Mouse (Mus musculus) lung, postnatal 25 days (tissue): ENCODE data around the gene Kcna2.

Source experiments
- DNase-seq: peaks from one replicate; pipeline ENCODE4 v3.0.0; 2022; ENCODE audit warnings: low spot score

Kcna2 gene

DNA sequence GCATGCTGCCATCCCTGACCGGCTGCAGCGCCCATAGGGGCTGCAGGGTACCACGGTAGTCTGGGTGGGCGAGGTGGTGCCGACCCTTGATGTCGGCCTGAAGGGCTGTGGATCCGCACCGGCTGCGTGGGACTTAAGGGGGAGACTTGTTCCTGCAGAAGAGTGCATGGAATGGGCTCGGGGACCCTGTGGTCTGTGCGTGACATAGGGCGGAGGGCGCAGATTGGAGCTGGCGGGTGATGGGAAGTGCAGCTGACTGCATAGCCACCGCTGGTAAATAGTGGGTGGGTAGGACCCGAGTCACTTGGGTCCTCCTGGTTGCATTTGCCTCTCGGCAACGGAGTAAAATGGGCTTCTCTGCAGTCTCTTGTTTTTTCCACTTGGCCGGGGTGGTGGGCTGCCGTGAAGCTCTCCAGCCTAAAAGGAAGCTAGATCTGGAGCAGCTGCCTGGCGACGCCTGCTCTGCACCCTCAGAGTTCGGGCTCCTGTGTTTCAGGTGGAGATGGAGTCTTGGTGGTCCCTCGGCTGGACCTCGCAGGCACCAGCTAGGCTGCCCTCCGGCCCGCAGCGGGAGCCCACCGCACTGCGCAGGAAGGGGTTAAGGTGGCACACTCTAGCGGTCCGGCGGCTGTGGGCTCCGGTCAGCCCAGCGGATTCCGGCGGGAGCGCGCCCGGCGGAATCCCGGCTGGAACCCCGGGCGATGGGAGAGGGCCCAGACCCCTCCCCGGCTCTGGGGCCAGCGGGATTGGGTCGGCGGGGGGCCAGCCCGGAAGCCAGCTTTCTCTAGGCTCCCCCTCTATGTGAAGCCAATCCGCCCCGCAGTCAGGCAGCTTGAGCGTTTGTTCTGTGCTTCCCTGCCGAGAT is 1.1 kb downstream of the Kcna2 start:
- DNase-seq = peak; percentile 20

DNA sequence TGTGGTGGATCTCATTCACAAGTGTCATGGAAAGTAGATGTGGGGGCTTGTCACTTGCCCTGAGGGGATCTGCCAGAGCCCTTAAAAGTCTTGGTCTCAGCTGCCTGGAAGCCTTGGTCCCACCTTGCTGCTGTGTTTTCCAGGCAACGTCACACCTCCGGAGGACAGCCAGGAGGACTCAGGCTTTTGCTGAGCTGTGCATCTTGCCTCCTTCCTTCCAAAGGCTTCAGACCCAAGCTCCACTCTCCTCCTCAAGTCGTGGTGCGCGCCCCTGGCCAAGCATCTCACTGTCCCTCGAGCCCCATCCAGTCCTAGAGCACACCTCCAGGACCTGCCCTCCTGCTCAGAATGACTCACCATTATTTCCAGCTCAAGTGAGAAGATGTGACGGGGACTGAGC is 2.1 kb downstream of the Kcna2 start:
- no peak for DNase-seq

DNA sequence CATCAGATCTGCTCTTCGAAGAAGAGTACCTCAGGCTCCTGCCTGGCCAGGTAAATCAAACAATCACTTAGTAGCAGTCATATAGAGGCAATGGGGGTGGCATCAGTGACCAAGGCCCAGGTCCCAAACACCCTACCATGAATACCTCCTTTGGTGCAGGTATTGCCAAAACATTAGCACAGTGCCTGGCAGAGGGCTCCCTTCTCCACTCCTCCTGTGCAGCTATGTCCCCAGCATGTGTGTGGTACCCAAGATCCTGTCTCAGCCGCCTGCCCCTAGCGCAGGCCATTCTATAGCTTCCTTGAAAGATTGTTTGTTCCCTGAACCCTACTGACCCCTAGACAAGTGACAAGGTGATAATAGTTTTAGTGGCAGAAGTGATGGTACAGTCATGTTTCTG is 2.5 kb downstream of the Kcna2 start:
- no peak for DNase-seq

DNA sequence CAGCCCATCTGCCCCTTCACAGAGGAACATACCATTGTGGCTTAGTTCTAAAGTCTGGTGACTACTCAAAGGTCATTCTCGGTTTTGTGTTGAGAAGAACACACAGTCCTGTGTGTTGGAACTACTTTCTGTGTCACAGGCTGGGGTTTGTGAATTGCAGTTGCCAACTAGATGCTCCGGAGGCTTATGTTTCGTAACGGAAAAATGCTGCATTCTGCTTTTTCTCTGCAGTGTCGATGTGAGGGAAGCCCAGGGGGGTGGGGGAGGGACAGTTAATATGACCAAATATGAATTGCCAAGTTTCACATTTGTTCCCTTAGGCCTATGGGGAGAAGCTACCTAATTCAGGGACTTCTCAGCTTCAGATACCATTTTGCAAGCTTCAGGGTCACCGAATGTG is 5.0 kb downstream of the Kcna2 start:
- DNase-seq = no peak

DNA sequence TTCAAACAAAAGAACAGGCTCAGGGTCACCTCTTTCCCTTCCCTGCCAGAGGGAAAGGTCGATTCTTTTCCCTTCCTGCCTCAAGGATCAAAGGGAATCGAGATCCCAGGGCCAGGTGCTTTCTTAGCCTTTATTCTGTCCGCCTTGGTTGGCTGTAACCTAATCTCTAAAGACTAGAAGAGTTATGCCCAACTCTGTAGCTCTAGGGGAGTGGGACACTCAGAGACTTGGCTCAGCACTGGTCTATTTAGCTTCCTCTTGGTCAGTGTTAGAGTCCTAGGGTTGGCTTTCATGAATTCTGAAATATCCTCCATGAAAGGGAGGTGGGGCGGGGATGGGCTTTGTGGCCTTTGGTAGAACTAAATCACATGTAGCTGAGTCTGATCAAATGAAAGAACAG is 11.6 kb downstream of the Kcna2 start:
- DNase-seq = no peak

DNA sequence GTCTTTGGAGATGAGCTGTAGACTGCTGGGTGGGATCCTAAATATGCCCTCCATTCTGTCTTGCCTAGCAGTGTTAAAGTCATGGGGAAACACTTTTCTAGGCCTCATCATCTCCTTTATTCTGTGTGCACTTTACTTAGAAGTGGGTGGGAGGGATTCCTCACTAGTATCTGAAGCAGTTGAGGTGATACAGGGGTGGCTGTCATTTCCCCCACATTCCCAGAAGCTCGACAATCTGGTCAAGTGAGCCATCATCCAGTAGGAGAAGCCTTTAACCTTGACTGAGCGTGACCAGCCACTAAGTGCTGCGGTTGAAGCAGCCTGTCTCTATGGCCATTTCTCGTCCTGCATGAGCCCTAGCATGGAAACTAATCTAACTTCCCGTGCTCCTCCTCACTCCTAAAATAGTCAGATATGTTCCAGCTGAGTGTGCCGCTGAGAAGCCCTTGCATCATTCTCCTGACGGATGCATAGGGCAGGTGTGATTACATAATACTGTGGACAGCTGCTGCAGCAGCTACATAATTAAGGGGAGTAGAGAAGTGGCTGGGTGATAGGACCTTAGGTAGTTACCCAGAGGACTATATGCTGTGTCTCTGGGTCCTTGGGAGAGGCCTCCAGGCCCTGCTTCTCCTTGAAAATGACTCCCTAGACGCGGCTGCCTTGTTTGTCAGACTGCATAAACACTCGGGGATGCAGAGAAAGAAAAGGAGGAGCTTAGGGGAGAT is 12.2 kb downstream of the Kcna2 start:
- DNase-seq = no peak

DNA sequence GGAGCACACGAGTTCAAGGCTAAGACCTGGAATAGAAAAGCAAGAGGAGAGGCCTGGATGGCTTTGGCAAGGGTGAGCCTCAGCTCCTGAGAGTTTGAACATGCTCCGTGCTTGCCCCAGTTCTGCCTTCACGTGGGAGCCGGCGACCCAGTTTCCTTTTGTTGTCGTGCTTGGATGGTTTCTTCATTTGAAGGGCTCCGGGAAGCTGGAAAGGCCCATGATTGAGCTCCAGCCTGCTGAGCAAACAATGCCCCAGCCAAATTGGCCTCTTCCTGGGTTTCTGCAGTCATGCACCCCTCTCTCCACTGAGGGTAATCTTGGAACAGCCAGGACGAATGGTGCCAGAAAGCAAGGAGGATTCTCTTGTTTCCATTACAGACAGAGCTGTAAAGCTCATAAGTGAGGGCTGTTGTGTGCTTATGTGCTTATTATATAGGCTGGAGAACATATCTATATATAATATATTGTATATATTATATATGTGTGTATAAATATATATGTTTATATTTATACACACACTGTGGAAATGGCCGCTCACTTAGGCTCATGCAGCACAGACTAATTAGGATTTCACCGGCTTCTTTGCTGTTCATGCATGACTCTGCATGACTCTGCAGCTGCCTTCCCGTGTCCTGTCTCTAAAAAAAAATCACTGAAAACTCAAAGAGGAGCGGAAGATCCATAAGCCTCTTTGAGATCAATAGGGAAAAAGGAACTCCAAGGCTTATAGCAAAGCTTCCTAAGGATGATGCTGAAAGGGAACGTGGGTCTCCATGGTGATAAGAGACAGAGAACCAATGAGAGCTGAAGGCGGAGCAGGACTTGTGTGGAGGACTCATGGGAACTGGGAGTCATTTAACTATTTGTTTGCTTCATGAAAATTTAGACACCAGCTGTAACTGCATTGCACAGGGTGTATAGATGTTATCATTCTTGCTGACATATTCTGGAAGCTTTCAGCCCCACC is 13.1 kb downstream of the Kcna2 start:
- DNase-seq = peak; percentile 8

DNA sequence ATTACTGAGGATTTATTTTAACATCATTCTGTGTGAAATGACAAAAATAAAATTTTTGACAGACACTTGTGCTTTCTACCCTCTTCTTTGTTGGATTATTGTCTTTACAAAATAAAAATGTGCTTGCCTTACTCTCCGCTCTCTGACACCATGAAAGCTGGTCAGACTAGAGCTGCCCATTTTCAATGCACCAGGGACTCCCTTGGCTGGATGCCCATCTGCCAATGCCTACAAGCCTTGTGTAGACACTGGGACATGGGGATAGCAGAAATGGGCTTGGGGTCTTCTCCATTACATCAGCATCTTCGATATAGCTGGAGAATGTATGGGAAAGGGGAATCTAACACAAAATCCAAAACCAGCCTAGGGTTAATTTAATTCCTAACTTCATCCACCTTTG is 14.0 kb downstream of the Kcna2 start:
- no peak for DNase-seq

DNA sequence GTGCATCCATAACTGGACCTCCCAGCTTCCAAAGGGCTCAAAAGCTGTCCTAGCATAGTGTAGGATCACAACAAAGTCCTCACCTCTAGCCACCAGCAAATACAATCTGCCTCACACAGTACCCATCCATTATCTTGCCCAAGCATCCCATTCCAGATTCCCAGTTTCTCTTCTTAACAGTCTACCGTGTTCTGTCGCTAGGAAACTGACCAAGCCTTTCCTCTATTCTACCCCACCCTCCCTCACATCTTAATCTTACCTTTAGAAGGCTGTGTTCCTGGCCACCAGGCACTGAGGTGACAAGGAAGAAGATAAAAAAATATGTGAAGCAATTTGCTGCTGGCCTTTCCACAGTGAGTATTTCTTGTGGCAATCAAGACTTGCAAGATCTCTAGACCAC is 14.8 kb downstream of the Kcna2 start:
- DNase-seq = no peak

DNA sequence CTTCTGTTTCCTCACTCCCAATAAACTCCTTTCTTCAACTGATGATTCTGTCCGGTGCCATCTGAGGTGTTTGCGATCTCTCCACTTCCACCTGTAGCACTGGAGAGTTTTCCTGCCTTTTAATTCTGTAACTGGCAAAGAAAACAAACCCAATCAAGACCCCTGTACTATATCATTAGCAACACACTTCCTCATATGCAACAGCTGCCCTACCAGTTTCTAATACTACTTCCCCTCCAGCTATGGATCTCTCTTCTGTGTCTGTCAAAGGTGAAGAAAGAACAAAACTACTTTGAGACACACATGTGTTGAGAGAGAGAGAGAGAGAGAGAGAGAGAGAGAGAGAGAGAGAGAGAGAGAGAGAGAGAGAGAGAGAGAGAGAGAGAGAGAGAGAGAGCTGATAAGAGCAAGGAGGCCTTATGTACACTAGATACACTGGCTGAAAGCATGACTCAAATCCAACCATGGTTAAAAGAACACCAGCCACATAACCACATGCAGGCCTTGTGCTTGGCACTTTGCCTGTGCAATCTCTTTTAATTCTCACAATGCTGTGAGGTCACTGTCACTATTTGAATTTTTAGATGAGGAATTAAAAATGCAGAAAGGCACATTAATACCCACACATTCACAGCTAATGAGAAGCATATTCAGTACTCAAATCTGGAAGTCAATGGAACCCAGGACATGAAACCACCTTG is 19.1 kb downstream of the Kcna2 start:
- no peak for DNase-seq

DNA sequence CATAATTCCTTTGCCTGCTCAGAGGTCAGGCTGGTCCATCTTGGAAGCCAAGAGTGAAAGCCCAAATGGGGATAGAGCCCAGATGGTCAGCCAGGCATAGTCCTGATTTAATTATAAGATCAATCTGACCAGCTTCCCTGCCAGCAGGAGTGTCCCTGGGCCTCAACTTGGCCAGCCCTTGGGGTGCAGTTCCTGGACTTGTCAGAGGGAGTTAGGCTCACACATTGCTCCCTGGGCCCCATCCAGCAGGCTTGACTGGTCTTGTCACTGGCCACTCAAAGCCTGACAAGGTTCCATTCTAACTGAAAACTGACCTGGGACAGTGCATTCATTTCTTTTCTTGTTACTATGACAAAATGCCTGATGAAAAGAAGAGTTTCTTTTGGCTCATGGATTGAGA is 21.4 kb downstream of the Kcna2 start:
- DNase-seq = peak; percentile 58

DNA sequence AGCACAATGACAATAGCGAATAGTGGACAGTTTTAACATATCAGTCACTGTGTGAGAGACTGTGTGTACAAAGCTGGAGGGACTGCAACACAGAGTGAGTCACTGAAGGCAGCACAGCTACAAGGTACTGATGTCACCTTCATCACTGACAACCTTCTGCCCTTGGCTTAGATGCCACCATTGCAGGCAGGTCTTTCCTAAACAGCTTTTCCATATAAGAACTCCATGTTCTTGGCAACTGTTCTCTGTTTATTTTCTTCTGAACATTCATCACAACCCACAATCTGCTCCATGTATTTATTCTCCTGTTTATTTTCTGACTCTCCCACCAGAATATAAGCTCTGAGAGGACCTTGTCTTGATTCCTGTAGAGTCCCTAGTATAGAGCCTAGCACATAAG is 26.7 kb downstream of the Kcna2 start:
- peak; percentile 26 for DNase-seq

DNA sequence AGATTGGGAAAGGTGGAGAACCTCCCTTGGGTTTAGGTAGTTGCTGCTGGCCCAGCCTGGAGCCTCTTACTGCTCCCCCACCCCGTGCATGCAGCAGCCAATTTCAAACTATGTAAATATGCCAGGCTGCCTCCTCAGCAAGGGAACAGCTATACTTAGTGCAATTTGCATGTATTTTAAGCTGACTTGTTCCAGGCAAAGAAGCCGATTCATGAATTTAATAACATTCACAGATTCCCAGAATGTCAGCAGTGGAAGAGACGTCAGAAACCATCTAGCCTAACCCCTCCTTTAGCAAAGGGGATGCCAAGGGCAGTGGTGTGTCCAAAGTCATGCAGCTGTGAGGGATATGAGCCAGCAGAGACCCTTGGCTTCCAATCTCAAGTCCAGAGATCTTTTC is 27.5 kb downstream of the Kcna2 start:
- DNase-seq = peak; percentile 21

DNA sequence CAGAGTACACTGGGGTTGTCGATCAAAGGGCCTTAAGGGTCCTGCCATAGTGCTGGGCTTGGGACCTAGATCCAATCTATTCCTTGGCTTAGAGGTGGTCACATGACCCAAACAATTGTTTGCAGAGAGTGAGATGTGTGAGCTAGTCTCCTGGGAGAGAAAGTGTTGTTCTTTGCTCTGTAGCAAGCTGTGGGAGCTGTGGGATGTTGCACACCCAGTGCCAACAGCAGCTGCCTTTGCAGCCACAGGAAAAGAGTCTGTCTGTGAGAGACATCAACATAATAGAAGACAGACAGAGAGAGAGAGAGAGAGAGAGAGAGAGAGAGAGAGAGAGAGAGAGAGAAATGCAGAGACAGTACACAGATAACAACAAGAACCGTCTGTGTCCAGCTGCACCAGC is 28.3 kb downstream of the Kcna2 start:
- DNase-seq = no peak

DNA sequence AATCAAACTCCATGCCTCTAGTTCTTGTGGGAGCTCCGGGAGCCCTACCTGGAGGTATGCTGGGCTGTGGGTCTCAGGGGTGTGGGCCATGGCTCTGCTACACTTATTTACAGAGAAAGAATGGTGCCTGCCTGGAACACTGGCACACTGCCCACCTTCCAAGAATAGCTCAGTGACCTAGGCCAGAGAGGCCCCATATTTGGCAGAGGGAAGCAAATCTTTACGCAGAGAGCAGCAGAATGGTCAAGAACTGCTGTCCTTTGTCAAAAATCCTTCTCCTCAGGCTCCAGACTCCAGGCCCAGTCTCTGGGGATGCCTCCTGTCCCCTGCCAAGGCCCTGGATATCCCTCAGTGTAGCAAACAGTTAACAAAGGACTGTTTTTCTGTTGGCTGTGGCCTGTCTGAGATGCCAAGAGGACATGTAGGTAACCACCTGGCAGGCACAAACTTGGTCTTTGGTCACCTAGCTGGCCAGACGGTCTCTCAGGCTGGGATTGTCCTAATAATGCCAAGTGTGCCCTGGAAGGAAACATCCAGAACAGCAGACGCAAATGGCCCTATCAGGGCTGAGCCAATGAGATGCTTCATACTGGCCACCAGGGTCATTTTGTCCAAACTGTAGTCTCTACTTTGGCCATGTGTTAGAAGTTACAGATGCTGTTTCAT is 29.8 kb downstream of the Kcna2 start:
- DNase-seq = peak; percentile 34

DNA sequence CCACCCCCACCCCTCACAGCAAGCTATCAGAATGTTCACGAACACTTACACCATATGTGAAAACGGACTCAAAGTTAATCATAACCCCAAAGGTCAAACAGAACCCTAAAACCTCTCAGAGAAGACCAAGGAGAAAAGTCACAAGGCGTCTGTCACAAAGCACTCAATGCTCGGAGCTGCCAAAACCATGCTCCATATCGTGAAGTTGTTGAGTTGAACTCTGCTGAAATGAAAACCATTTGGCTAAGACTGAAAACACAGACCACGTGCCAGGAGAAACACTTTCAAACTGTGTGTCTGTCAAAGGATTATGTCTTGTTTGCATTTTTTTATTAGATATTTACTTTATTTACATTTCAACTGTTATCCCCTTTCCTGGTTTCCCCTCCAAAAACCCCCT is 30.9 kb downstream of the Kcna2 start:
- DNase-seq = no peak

DNA sequence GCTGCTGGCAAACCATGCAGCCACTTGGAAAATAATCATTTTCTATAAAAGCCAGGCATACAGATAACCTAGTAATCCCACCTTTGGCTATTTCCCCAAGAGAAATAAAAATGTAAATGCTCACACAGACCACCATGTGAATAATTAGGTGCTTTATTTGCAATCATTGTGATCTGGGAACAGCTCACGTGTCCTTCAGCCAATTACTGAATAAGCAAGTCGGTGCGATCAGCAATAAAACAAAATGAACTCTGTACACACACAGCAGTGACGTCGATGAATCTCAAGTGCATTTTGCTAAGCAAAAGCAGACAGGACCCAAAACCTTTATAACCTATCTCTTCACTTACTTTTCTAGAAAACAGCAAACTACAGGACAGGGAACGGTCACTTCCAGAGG is 31.7 kb downstream of the Kcna2 start:
- DNase-seq = no peak

DNA sequence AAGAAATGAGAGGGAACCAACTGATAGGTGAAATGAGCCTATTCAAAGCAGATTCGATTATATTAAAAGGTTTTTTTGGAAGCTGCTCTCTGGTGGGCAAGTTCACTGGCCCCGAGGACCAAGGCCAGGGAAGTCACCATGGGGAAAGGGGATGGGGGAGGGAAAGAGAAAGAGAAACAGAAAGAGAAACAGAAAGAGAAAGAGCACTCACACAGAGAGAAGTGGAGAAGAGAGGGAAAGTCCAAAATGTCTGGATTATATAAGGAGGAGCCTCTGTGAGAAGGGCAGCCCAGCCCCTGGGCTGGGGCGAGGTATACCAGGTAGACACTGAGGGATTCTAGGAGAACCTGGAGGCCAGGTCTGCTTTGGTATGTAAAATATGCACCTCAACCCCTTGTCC is 33.5 kb downstream of the Kcna2 start:
- DNase-seq = no peak

DNA sequence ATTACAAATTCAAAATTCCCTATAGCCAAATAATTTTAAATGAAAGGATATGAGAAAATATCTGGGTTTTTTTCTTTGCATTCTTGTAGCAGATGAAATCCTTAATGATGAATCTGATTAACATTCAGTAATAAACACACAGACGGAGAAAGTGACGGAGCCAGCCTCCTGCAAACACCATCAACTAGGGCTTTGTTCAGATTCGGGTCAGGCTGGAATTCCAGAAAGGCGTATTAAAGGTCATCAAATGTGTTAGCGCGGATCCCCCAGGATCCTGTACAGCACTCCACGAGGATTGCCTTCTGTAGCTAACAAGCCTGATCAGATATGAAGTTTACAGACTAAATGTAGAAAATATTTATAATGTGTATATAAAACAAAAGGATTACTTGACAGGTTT is 46.2 kb downstream of the Kcna2 start:
- DNase-seq = no peak

DNA sequence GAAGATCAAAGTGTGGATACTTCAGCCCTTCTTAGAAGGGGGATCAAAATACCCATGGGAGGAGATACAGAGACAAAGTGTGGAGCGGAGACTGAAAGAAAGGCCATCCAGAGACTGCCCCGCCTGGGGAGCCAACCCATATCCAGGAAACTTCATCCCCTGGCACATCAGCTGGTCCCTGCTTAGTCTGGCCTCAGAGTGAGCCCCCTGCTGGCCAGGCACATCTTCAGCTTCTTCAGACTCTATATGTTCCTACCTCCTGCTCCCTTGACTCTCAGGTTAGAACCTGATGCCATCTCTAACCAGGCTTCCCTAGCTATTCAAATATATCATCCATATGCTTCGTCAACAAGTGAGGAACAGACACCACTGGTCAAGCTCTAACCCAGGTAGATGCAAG is 48.1 kb downstream of the Kcna2 start:
- DNase-seq = peak; percentile 32

DNA sequence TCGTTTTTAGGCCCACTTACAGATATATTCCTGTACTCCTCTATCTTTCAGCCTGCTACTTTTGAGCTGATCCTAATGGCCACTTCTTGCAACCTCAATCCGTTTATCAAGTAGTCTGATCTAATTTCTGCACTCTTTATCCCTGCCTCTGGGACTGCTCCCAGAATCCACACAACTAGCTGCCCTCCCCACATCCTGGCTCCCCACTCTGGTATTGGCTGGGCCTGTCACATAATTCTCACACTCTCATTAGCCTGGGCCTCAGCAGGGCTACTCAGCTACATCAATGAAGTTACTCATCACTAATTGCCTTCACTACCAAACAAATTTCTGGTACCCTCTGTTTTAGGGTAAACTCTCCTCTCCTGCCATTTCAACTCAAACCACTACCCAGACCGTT is 49.5 kb downstream of the Kcna2 start:
- no peak for DNase-seq
